Mouse (Mus musculus): ENCODE data around the gene Sclt1. TPM values are rescaled to one million over a fixed set of nuclear protein-coding genes. Genes with fewer than 3 reads are reported as not detected.

The Sclt1 gene
- 10 to 100 TPM; 27.9 to 31.4 TPM for total RNA-seq (2023)

DNA sequence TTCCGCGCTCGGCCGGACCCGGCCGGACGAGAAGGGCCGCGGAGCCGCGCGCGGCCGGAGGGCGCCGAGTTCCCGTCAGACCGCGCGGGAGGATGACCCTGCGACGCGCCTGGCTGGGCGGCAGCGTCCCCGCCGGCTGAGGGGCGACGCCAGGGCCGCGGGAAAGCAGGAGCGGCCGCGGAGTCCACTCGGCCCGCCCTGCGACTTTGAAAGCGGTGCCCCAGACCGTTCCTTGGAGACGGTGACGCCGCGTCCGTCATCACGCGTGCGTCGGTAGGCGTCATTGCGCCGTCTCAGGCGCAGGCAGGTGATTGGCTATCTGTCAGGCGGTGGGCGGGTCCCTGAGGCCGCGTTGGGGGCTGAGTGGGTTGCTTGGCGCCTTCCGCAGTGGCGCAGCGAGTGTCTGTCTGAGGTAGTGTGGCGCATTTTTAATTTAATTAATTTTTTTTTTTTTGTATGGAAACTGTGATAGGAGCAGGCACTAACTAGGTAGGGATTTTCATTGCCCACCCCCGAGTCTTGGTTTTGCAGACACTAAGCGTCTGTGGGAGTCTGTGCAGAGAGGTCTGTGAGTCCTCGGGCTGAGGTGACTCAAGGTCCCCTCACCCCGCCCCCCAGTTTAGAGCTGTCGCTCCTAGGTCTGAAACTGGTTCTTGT, at the start of gene Sclt1, which contains the start of gene D3Ertd751e:
Gene Sclt1 (minus strand): TSS at position 237 of the 657 bp plus-strand sequence.
Gene D3Ertd751e (plus strand): TSS at position 334 of the 657 bp plus-strand sequence.

Other genes with a start within 250 kb of the Sclt1 start
- 10 to 100 TPM; 42.3 to 50.2 TPM for gene Jade1, start 186.8 kb downstream of the Sclt1 start, total RNA-seq (2023)
- 10 to 100 TPM; 15.4 to 19.7 TPM for gene D3Ertd751e, start 97 bp upstream of the Sclt1 start, total RNA-seq (2023)